ENCODE assay signal across 7 mouse cellular contexts in the genomic region with DNA sequence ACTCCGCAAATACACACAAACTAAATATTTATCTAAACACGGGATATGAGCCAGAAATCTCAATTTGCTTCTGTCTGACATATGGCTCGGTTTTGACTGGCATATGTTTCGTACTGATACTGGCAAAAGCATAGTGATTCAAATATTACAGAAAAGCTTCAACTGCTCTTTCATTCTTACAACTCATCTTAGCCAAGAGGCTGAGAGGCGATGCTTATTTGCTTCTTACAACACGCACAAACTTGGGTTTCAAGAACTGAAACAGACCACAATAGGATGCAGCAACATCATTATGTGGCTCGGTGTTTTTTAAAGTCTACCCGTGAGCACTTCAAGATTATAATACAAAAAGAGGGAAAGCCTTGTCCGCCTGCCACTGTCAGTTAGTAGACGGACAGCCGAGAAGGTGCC. TPM values are rescaled to one million over a fixed set of nuclear protein-coding genes. Genes with fewer than 3 reads are reported as not detected.
DNase-seq lines count a peak whose midpoint lies in the region; ATAC-seq and TF ChIP-seq lines count a peak whose summit lies in the region.

No protein-coding gene starts in this region.

- no peak for TF ChIP-seq CTCF in olfactory bulb, adult 2 months (IDR thresholded peaks at IDR 0.05; ENCODE audit: insufficient read depth, low read depth, low read length)

- TF ChIP-seq POLR2A in olfactory bulb, adult 2 months (IDR thresholded peaks at IDR 0.05; ENCODE audit: insufficient read depth, low read depth, low read length): no peak

- peaks cover 20% of the 10 kb centered on the region for H3K4me1 ChIP-seq in lung, embryonic 15.5 days
- H3K4me1 ChIP-seq in liver, embryonic 12.5 days: peaks cover 26% of the 10 kb centered on the region
- H3K4me1 ChIP-seq in olfactory bulb, adult 2 months (ENCODE audit: control insufficient read depth, insufficient read depth, low read length): no peaks in the 10 kb centered on the region

- no peak for DNase-seq in lung, postnatal 14 days
- DNase-seq in cerebellum, adult 18-20 months: peak; percentile 32 to 38
- no peak for DNase-seq in thymus, postnatal 10 days (ENCODE audit: low spot score in 2 of 2)

- no peak for ATAC-seq in lung, embryonic 15.5 days (ENCODE audit: borderline replicate concordance, extremely low read depth, low FRiP score, low TSS enrichment)
- ATAC-seq in granulocyte monocyte progenitor cell, adult 5-6 weeks (replicated peaks; ENCODE audit: poor library complexity, severe bottlenecking): peak; percentile 56
- ATAC-seq in liver, embryonic 12.5 days: no peak

- peak overlapping the region; percentile 78 for H3K4me2 ChIP-seq in lung, embryonic 15.5 days
- peak overlapping the region; percentile 97 for H3K4me2 ChIP-seq in liver, embryonic 12.5 days

- WGBS in lung, embryonic 15.5 days: 9% methylated on average over 11 of the region's 11 CpGs
- WGBS in liver, embryonic 12.5 days (ENCODE audit: insufficient replicate concordance): 25% methylated on average over 11 of the region's 11 CpGs
- 22% methylated on average over 11 of the region's 11 CpGs for whole genome bisulfite sequencing in olfactory bulb, adult 2 months

- no peak overlapping the region for H3K27ac ChIP-seq in lung, embryonic 15.5 days
- H3K27ac ChIP-seq in liver, embryonic 12.5 days: no peak overlapping the region
- no peak overlapping the region for H3K27ac ChIP-seq in olfactory bulb, adult 2 months (ENCODE audit: insufficient read depth, low read depth, low read length)

- H3K9me3 ChIP-seq in lung, embryonic 15.5 days: no peaks in the 10 kb centered on the region
- H3K9me3 ChIP-seq in liver, embryonic 12.5 days (replicated peaks): no peaks in the 10 kb centered on the region

- peaks cover 5% of the 10 kb centered on the region; the same call in 1 of the 2 replicates for H3K27me3 ChIP-seq in lung, embryonic 15.5 days
- H3K27me3 ChIP-seq in liver, embryonic 12.5 days (replicated peaks): peaks cover 15% of the 10 kb centered on the region; the same call in 1 of the 2 replicates

- H3K4me3 ChIP-seq in lung, embryonic 15.5 days: peak overlapping the region; percentile 99
- peak overlapping the region; percentile 88 for H3K4me3 ChIP-seq in liver, embryonic 12.5 days
- H3K4me3 ChIP-seq in olfactory bulb, adult 2 months (ENCODE audit: insufficient read depth, low read depth, low read length): peak overlapping the region; percentile 83

- peak overlapping the region; percentile 13; the same call in 1 of the 2 replicates for H3K9ac ChIP-seq in lung, embryonic 15.5 days
- H3K9ac ChIP-seq in liver, embryonic 12.5 days: 0 out of 2 replicates have a peak overlapping the region, but pooled peaks have one; percentile 89

- no peaks in the 10 kb centered on the region for H3K36me3 ChIP-seq in lung, embryonic 15.5 days
- H3K36me3 ChIP-seq in liver, embryonic 12.5 days: no peaks in the 10 kb centered on the region

RNA-seq across cellular contexts. Expression of gene Fndc3a, which starts 1.2 kb away (rescaled TPM):
- polyA plus RNA-seq in lung, embryonic 15.5 days (2015; fragmentation: Nextera tagmentation; extraction: Ambion mirVana): 34.0 and 34.8 TPM in 2 replicates
- total RNA-seq in granulocyte monocyte progenitor cell, adult 5-6 weeks (2014; fragmentation: Nextera tagmentation): 55.4 and 60.0 TPM in 2 replicates
- 46.7 and 54.3 TPM in 2 replicates for total RNA-seq in granulocyte monocyte progenitor cell, adult 5-6 weeks (2017)
- polyA plus RNA-seq in liver, embryonic 12.5 days (2016; fragmentation: Nextera tagmentation; extraction: Ambion mirVana): 13.2 and 13.5 TPM in 2 replicates
- not detected in 2 replicates for polyA plus RNA-seq in olfactory bulb, adult 2 months (2012; ENCODE audit: insufficient read depth, insufficient read length, low replicate concordance, missing spikeins)

Comparison
In these comparisons a context has a peak if more than half of its experiments do, and no peak if none do; other contexts are left out.
1. DNase-seq: peak in cerebellum, adult 18-20 months (2 of 2); none in lung, postnatal 14 days (single experiment) and thymus, postnatal 10 days (0 of 2).
2. Peak in every context shown above with its lines, with median percentiles within 50 percentile points of each other: H3K4me3 ChIP-seq.